Mouse (Mus musculus): Measurements from ENCODE around the gene Lrrtm3. TPM values are rescaled to one million over a fixed set of nuclear protein-coding genes. Genes with fewer than 3 reads are reported as not detected.

Gene Lrrtm3
- polyA plus RNA-seq, 1 experiment from 2014 or later = 0.86 TPM

DNA sequence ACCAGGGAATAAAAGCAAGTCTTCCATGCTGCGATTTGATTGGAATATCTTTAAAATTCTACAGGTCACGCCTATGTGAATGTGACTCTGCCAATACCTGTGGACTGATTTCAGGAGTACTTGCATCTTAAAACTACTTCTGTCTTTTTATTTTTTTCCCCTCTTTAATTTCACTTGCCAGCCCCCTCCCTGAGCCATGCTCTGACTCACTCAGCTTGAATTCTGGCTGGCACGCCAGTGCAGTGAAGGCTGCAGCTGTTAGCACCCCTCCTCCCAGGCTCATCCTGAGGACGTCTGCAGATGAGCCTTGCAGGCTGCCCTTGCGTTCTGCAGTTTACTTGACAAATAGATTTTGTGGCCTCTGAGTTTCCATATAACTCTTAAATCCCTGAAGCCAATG is 14.1 kb downstream of the Lrrtm3 start:
- no peaks in the 10 kb centered on the region for H3K36me3 ChIP-seq (ENCODE audit: control insufficient read depth, insufficient read depth, low read length)

DNA sequence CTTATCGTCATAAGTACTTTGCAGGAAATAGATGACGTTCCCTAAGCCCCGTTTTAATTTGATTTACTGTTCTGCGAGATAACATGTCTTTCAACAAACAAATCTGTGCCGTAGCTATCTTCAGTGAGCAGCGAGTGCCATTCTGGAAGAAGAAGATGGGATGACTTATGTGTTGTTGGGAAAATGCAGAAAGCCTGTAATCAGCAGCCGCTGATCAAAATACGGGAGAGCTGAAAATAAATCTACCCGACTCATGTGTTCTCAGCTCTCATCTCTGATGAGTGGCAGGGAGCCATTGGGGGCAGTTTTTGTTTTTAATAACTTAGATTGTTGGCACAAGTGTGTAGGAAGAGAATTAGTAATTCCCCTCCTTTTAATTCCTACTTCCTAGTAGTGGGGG is 26.4 kb downstream of the Lrrtm3 start:
- no peak overlapping the region for H3K4me3 ChIP-seq (ENCODE audit: low read depth, low read length)
- H3K9me3 ChIP-seq (replicated peaks; ENCODE audit: control insufficient read depth, low read length) = no peaks in the 10 kb centered on the region
- ATAC-seq (replicated peaks; ENCODE audit: insufficient number of reproducible peaks, low FRiP score, low TSS enrichment) = no peak
- peaks cover under 1% of the 10 kb centered on the region; the same call in 1 of the 2 replicates for H3K4me1 ChIP-seq (ENCODE audit: control insufficient read depth, insufficient read depth, low read length)
- H3K27ac ChIP-seq (ENCODE audit: low read depth, low read length) = no peak overlapping the region
- no peaks in the 10 kb centered on the region for H3K36me3 ChIP-seq (ENCODE audit: control insufficient read depth, insufficient read depth, low read length)
- no peak overlapping the region for H3K9ac ChIP-seq (ENCODE audit: low read depth, low read length)
- no peak overlapping the region for H3K4me2 ChIP-seq
- H3K27me3 ChIP-seq (ENCODE audit: control insufficient read depth, insufficient read depth, low read length) = no peaks in the 10 kb centered on the region
- WGBS (ENCODE audit: insufficient replicate concordance) = 71% methylated on average over 9 of the region's 9 CpGs

More for the DNA sequence above, 14.1 kb downstream of the Lrrtm3 start:
- 33% methylated on average over 5 of the region's 5 CpGs for WGBS (ENCODE audit: insufficient replicate concordance)
- ATAC-seq (replicated peaks; ENCODE audit: insufficient number of reproducible peaks, low FRiP score, low TSS enrichment) = no peak; the same call in 1 of the 2 replicates
- Histone ChIP-seq H3K4me1 (ENCODE audit: control insufficient read depth, insufficient read depth, low read length) (peaks cover 9% of the 10 kb centered on the region), H3K9ac (ENCODE audit: low read depth, low read length) (no peak overlapping the region), H3K27me3 (ENCODE audit: control insufficient read depth, insufficient read depth, low read length) (no peaks in the 10 kb centered on the region), H3K4me2 (no peak overlapping the region), H3K4me3 (ENCODE audit: low read depth, low read length) (no peak overlapping the region), H3K27ac (ENCODE audit: low read depth, low read length) (no peak overlapping the region), H3K9me3 (replicated peaks; ENCODE audit: control insufficient read depth, low read length) (no peaks in the 10 kb centered on the region)

- Histone ChIP-seq H3K4me2 (no peak overlapping the region), H3K27me3 (ENCODE audit: control insufficient read depth, insufficient read depth, low read length) (no peaks in the 10 kb centered on the region), H3K27ac (ENCODE audit: low read depth, low read length) (no peak overlapping the region), H3K9me3 (replicated peaks; ENCODE audit: control insufficient read depth, low read length) (no peaks in the 10 kb centered on the region), H3K4me1 (ENCODE audit: control insufficient read depth, insufficient read depth, low read length) (no peaks in the 10 kb centered on the region), H3K9ac (ENCODE audit: low read depth, low read length) (no peak overlapping the region), H3K4me3 (ENCODE audit: low read depth, low read length) (no peak overlapping the region), H3K36me3 (ENCODE audit: control insufficient read depth, insufficient read depth, low read length) (no peaks in the 10 kb centered on the region)
- ATAC-seq (replicated peaks; ENCODE audit: insufficient number of reproducible peaks, low FRiP score, low TSS enrichment) = no peak
- WGBS (ENCODE audit: insufficient replicate concordance) = 88% methylated on average over 6 of the region's 6 CpGs
Measured at GRCm38 (mm10) chr10:64049946-64050345, 40.1 kb downstream of the Lrrtm3 start.

GRCm38 (mm10) chr10:64049151-64049550 is 40.9 kb downstream of the Lrrtm3 start:
- no peaks in the 10 kb centered on the region for H3K4me1 ChIP-seq (ENCODE audit: control insufficient read depth, insufficient read depth, low read length)
- no peaks in the 10 kb centered on the region for H3K27me3 ChIP-seq (ENCODE audit: control insufficient read depth, insufficient read depth, low read length)
- H3K9me3 ChIP-seq (replicated peaks; ENCODE audit: control insufficient read depth, low read length) = no peaks in the 10 kb centered on the region
- H3K4me2 ChIP-seq = no peak overlapping the region
- H3K9ac ChIP-seq (ENCODE audit: low read depth, low read length) = no peak overlapping the region
- ATAC-seq (replicated peaks; ENCODE audit: insufficient number of reproducible peaks, low FRiP score, low TSS enrichment) = no peak
- WGBS (ENCODE audit: insufficient replicate concordance) = 61% methylated on average over 6 of the region's 6 CpGs
- H3K4me3 ChIP-seq (ENCODE audit: low read depth, low read length) = no peak overlapping the region
- no peak overlapping the region for H3K27ac ChIP-seq (ENCODE audit: low read depth, low read length)
- no peaks in the 10 kb centered on the region for H3K36me3 ChIP-seq (ENCODE audit: control insufficient read depth, insufficient read depth, low read length)

GRCm38 (mm10) chr10:64041892-64042291 is 48.2 kb downstream of the Lrrtm3 start:
- 81% methylated on average over 11 of the region's 11 CpGs for WGBS (ENCODE audit: insufficient replicate concordance)

GRCm38 (mm10) chr10:64041218-64041617 is 48.9 kb downstream of the Lrrtm3 start:
- Histone ChIP-seq H3K27me3 (ENCODE audit: control insufficient read depth, insufficient read depth, low read length) (no peaks in the 10 kb centered on the region), H3K4me3 (ENCODE audit: low read depth, low read length) (no peak overlapping the region), H3K4me2 (no peak overlapping the region), H3K9me3 (replicated peaks; ENCODE audit: control insufficient read depth, low read length) (no peaks in the 10 kb centered on the region), H3K9ac (ENCODE audit: low read depth, low read length) (no peak overlapping the region), H3K4me1 (ENCODE audit: control insufficient read depth, insufficient read depth, low read length) (peaks cover 9% of the 10 kb centered on the region; the same call in 1 of the 2 replicates), H3K36me3 (ENCODE audit: control insufficient read depth, insufficient read depth, low read length) (no peaks in the 10 kb centered on the region), H3K27ac (ENCODE audit: low read depth, low read length) (no peak overlapping the region)
- ATAC-seq (replicated peaks; ENCODE audit: insufficient number of reproducible peaks, low FRiP score, low TSS enrichment) = no peak
- WGBS (ENCODE audit: insufficient replicate concordance) = 82% methylated on average over 7 of the region's 7 CpGs

More at GRCm38 (mm10) chr10:64041892-64042291, 48.2 kb downstream of the Lrrtm3 start:
- no peak overlapping the region for H3K4me2 ChIP-seq
- peaks cover 9% of the 10 kb centered on the region; the same call in 1 of the 2 replicates for H3K4me1 ChIP-seq (ENCODE audit: control insufficient read depth, insufficient read depth, low read length)
- no peaks in the 10 kb centered on the region for H3K36me3 ChIP-seq (ENCODE audit: control insufficient read depth, insufficient read depth, low read length)
- H3K27me3 ChIP-seq (ENCODE audit: control insufficient read depth, insufficient read depth, low read length) = no peaks in the 10 kb centered on the region
- H3K27ac ChIP-seq (ENCODE audit: low read depth, low read length) = no peak overlapping the region
- ATAC-seq (replicated peaks; ENCODE audit: insufficient number of reproducible peaks, low FRiP score, low TSS enrichment) = no peak
- no peak overlapping the region for H3K9ac ChIP-seq (ENCODE audit: low read depth, low read length)
- H3K4me3 ChIP-seq (ENCODE audit: low read depth, low read length) = no peak overlapping the region
- no peaks in the 10 kb centered on the region for H3K9me3 ChIP-seq (replicated peaks; ENCODE audit: control insufficient read depth, low read length)

DNA sequence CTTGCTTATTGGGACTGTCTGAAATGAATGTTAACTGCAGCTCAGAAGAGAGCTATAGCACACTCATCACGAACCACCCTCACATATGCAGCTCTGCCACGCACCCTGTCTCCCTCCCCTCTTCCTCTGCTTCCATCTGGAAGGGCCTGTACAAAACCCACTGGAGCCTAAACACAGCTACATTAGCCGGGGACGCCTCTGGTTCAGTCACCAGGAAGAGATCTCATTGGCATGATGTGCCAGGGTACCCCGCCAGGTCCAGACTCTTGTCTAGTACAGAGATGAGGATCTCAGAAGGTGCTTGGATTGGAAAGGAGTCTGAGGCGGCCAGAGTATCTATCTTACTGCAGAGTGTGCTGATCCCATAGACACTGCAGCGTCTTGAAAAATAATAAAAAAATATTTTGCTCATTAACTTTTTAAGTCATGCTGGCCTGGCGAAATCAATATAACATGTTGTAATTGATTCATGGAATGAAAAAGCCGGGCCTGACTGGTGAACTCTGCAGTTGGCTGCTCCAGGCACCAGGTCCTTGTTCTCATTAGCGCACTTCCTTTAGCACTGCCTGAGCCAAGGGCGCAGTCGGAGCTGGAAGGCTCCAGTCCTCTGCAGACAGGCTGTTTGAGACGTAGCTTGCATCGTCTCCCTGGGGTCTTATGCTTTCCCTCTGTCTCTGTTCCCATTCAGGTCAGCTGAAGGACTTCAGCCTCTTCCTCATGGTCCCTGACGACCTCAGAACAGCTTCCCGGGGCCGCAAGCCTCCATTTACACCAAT is 50.1 kb downstream of the Lrrtm3 start:
- Histone ChIP-seq H3K36me3 (ENCODE audit: control insufficient read depth, insufficient read depth, low read length) (no peaks in the 10 kb centered on the region), H3K9ac (ENCODE audit: low read depth, low read length) (no peak overlapping the region), H3K9me3 (replicated peaks; ENCODE audit: control insufficient read depth, low read length) (no peaks in the 10 kb centered on the region), H3K27me3 (ENCODE audit: control insufficient read depth, insufficient read depth, low read length) (no peaks in the 10 kb centered on the region), H3K27ac (ENCODE audit: low read depth, low read length) (no peak overlapping the region), H3K4me2 (no peak overlapping the region), H3K4me1 (ENCODE audit: control insufficient read depth, insufficient read depth, low read length) (peaks cover 9% of the 10 kb centered on the region; the same call in 1 of the 2 replicates), H3K4me3 (ENCODE audit: low read depth, low read length) (no peak overlapping the region)
- WGBS (ENCODE audit: insufficient replicate concordance) = 71% methylated on average over 17 of the region's 17 CpGs
- ATAC-seq (replicated peaks; ENCODE audit: insufficient number of reproducible peaks, low FRiP score, low TSS enrichment) = no peak

DNA sequence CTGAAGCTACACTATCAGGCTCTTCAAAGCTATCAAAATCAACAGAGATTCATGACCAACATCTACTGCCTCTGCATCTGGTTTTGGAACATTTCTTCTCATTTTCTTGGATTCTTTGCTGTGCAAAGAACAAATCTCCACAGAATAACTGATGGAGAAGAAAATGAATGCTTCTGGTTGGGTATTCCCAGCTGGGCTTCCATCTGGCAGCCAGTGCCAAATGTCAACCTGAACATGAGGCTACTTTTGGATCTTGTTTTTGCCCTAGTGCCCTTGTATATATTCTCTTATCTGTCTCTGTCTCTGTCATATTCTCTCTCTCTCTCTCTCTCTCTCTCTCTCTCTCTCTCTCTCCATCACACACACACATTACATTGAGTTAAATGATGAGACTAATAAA is 59.2 kb downstream of the Lrrtm3 start:
- no peak overlapping the region for H3K9ac ChIP-seq (ENCODE audit: low read depth, low read length)
- H3K9me3 ChIP-seq (replicated peaks; ENCODE audit: control insufficient read depth, low read length) = no peaks in the 10 kb centered on the region
- H3K4me2 ChIP-seq = no peak overlapping the region
- no peak overlapping the region for H3K4me3 ChIP-seq (ENCODE audit: low read depth, low read length)
- H3K27ac ChIP-seq (ENCODE audit: low read depth, low read length) = no peak overlapping the region
- H3K4me1 ChIP-seq (ENCODE audit: control insufficient read depth, insufficient read depth, low read length) = no peaks in the 10 kb centered on the region
- H3K27me3 ChIP-seq (ENCODE audit: control insufficient read depth, insufficient read depth, low read length) = no peaks in the 10 kb centered on the region
- no peak for ATAC-seq (replicated peaks; ENCODE audit: insufficient number of reproducible peaks, low FRiP score, low TSS enrichment)
- no peaks in the 10 kb centered on the region for H3K36me3 ChIP-seq (ENCODE audit: control insufficient read depth, insufficient read depth, low read length)

GRCm38 (mm10) chr10:64023340-64023739 is 66.7 kb downstream of the Lrrtm3 start:
- Histone ChIP-seq H3K9ac (ENCODE audit: low read depth, low read length) (no peak overlapping the region), H3K36me3 (ENCODE audit: control insufficient read depth, insufficient read depth, low read length) (no peaks in the 10 kb centered on the region), H3K9me3 (replicated peaks; ENCODE audit: control insufficient read depth, low read length) (no peaks in the 10 kb centered on the region), H3K4me1 (ENCODE audit: control insufficient read depth, insufficient read depth, low read length) (no peaks in the 10 kb centered on the region), H3K4me3 (ENCODE audit: low read depth, low read length) (no peak overlapping the region), H3K4me2 (no peak overlapping the region), H3K27ac (ENCODE audit: low read depth, low read length) (no peak overlapping the region), H3K27me3 (ENCODE audit: control insufficient read depth, insufficient read depth, low read length) (no peaks in the 10 kb centered on the region)
- WGBS (ENCODE audit: insufficient replicate concordance) = 84% methylated on average over 6 of the region's 6 CpGs
- ATAC-seq (replicated peaks; ENCODE audit: insufficient number of reproducible peaks, low FRiP score, low TSS enrichment) = no peak

Measured in heart, embryonic 11.5 days (tissue).